Mouse (Mus musculus) MEL (cell line): ENCODE measurements around the gene Kank3.

ENCODE experiments used
- CHD2 ChIP-seq: IDR thresholded peaks from 2 replicates; pipeline ENCODE4 v1.6.1; 2011; ENCODE audit warnings: low read length, improper control_type of control experiment
- CTCF ChIP-seq, 3 experiments: IDR thresholded peaks in 2 of 3; conservative IDR thresholded peaks in 1 of 3; 2 replicates each; pipeline ENCODE4 v1.5.1; 2011 to 2012; ENCODE audit warnings: low read length in 3 of 3, low read depth in 2 of 3, mild to moderate bottlenecking in 2 of 3, improper control_type of control experiment in 1 of 3, inconsistent platforms in 1 of 3, mixed read lengths in 1 of 3, moderate library complexity in 1 of 3; ENCODE audit not compliant: control insufficient read depth in 1 of 3, insufficient read depth in 1 of 3, poor library complexity in 1 of 3, severe bottlenecking in 1 of 3
- EP300 ChIP-seq, 2 experiments: IDR thresholded peaks; 2 replicates each; pipeline ENCODE4 v1.6.1; 2011; ENCODE audit warnings: improper control_type of control experiment in 2 of 2, low read length in 2 of 2, low read depth in 1 of 2, mild to moderate bottlenecking in 1 of 2
- GATA1 ChIP-seq: IDR thresholded peaks from 2 replicates; pipeline ENCODE4 v1.6.1; 2011; ENCODE audit warnings: low read depth, low read length, improper control_type of control experiment
- MAX ChIP-seq: IDR thresholded peaks from 2 replicates; pipeline ENCODE4 v1.6.1; 2011; ENCODE audit warnings: low read length, improper control_type of control experiment
- POLR2A ChIP-seq, 2 experiments: IDR thresholded peaks; 2 replicates each; pipeline ENCODE4 v1.6.1; 2011 to 2012; ENCODE audit warnings: low read length in 2 of 2, mild to moderate bottlenecking in 2 of 2, control low read depth in 1 of 2, improper control_type of control experiment in 1 of 2, low read depth in 1 of 2, moderate library complexity in 1 of 2; ENCODE audit not compliant: control insufficient read depth in 1 of 2, insufficient read depth in 1 of 2, poor library complexity in 1 of 2
- POLR2AphosphoS2 ChIP-seq: IDR thresholded peaks from 2 replicates; pipeline ENCODE4 v1.6.1; 2011; ENCODE audit warnings: low read length, improper control_type of control experiment
- RCOR1 ChIP-seq: IDR thresholded peaks from 2 replicates; pipeline ENCODE4 v1.6.1; 2012; ENCODE audit warnings: low read depth, mild to moderate bottlenecking, inconsistent platforms, low read length, improper control_type of control experiment
- ZMIZ1 ChIP-seq: IDR thresholded peaks from 2 replicates; pipeline ENCODE4 v1.6.1; 2012; ENCODE audit warnings: low read depth, mild to moderate bottlenecking, inconsistent platforms, low read length, improper control_type of control experiment, moderate library complexity

- TF ChIP-seq POLR2AphosphoS2 (no peak), GATA1 (no peak), RCOR1 (no peak), POLR2A (IDR thresholded peaks at IDR 0.05; ENCODE audit: control insufficient read depth in 1 of 2, insufficient read depth in 1 of 2, low read depth in 1 of 2, low read length in 2 of 2, poor library complexity in 1 of 2) (no peak), MAX (no peak), CTCF (IDR thresholded peaks at IDR 0.05 in 2 of 3, conservative IDR thresholded peaks at IDR 0.05 in 1 of 3; ENCODE audit: control insufficient read depth in 1 of 3, insufficient read depth in 1 of 3, low read depth in 2 of 3, low read length in 3 of 3, poor library complexity in 1 of 3, severe bottlenecking in 1 of 3) (no peak), EP300 (IDR thresholded peaks at IDR 0.05; ENCODE audit: low read depth in 1 of 2, low read length in 2 of 2) (no peak), ZMIZ1 (no peak), CHD2 (no peak)
These were observed 41.0 kb downstream of the Kank3 start for GRCm38 (mm10) chr17:33851331-33851730.
